Mouse (Mus musculus): ENCODE results near the gene Alg14. TPM values are rescaled to one million over a fixed set of nuclear protein-coding genes. Genes with fewer than 3 reads are reported as not detected.

Gene Alg14
- total RNA-seq, 2 experiments from 2014 or later = 11.9 to 13.4 TPM

DNA sequence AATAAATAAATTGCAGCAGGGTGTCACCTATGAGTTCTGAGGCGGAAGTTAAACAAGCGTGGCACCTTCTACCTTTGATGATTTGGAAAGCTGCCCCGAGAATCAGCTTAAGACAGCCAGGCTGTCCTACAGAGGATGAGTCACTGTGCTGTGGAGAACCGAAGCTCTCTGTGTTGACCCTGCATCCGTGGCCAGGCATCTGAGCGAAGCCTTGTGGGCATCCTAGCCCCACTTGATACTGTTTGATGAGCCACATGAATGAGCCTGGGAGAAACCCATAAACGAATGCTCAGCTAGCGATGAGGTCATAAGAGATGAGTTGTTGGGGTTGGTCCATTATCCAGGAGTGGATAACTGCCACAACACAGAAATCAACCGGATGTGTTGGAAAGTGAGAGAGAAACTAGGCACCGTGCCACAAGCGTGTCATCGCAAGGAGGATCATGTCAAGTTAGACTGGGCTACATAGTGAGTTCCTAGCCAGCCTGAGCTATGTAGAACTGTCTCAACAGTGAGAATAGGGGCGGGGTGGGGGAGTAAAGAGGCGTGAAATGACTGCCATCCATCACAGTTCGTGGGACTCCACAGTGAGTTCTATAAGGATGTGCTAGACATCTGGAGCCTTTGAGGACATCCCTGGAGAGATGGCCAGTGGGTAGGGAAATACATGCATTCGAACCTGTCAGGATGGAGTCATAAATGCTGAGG is 104.2 kb downstream of the Alg14 start:
- intact Hi-C loops (cut with DNase I) = no loop called here
- DNase-seq = peak in 1 of 2 experiments; percentile 22

DNA sequence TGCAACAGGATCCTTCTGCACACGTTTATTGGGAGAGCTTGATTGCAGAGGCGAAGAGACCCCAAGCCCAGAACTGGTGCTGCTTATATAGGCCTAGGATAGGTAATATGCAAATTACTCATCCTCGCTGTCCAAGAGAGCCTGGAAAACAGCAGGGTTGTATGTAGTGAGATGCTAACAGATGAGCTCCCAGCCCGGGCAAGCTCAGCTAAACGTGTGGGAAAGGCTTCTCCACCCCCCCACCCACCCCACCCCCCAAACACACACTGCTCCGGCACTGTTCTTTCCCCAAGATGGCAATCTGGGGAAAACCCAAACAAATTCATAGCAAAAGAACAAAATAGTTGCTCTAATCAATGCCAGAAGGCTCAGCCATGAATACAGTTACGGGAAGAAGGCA is 105.0 kb downstream of the Alg14 start:
- DNase-seq = no peak
- intact Hi-C loops (cut with DNase I) = no loop called here

GRCm38 (mm10) chr3:121397007-121397406 is 105.4 kb downstream of the Alg14 start:
- intact Hi-C loops (cut with DNase I) = no loop called here
- DNase-seq = no peak

DNA sequence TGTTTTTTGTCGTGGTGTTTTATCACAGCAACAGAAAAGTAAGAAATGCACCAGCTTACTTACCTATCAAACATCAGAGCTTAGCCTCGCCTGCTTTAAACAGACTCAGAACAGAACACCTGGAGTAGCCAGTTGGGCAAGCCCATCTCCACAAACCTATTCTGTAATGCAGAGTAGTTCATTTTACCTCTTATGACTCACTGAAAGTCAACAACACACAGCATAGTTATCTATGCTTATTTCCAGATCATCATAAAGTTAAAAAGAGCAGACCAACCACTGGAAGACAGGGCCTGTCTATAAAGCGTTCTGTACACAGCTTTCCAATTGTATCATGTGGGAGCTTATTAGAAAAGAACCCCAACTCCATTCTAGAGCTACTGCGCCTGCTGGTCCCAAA is 109.8 kb downstream of the Alg14 start:
- no peak for DNase-seq
- intact Hi-C loops (cut with DNase I) = no loop called here

DNA sequence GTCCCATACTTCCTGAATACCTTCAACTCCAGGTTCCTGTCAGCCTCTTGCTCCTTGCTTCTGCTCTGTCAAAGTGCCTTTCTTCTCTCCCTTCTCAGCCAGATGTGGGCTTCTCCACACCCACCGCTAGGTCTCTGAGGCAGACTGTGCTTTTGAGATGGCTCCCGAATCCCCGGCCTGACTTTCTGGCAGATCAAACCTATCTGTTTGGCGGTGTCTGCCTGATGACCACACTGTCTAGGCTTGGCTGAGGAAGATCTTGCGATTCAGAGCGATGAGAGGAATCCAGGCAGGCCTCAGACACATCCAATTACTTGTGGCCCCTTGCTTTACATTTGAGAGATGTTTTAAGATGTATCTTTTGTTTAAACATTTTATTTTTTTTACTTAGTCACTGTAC is 110.5 kb downstream of the Alg14 start:
- intact Hi-C loops (cut with DNase I) = no loop called here
- no peak for DNase-seq

DNA sequence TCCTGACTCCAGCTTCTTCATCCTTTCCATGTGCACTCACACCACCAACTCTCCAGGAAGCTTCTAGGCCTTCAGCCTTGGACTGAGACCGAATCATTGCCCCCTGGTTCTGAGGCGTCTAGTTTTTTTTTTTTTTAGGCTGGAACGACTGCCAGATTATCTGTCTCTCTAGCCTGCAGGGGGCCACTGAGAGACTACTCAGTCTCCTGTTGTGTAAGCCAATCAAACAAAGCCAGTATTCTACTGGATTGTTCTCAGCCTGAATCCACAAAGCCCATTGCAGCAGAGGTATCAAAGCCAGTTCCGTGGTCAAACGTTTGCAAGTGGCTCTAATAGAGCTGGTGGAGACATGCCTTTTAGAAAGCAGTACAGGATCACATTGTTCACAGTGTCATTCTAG is 111.9 kb downstream of the Alg14 start:
- intact Hi-C loops (cut with DNase I) = no loop called here
- DNase-seq = no peak

GRCm38 (mm10) chr3:121405101-121405500 is 113.5 kb downstream of the Alg14 start:
- DNase-seq = no peak
- intact Hi-C loops (cut with DNase I) = no loop called here

DNA sequence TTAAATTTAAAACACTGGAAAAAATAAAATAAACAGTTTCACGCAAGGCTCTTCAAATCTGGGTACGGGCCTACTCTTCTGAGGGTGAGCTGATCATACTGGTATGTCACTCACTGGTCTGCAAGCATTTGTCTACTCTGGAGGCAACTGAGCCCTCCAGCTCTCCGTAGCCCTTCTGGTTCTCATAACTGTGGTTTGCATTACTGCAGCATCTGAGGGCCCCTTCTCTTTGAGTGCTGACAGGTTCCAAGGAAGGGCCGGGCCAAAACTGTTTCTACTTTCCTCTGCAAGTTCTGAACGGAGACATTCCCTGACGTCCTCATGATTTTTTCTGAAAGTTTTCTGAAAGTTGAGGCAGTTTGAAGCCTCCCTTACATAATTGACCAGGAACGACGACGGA is 115.8 kb downstream of the Alg14 start:
- DNase-seq = no peak
- intact Hi-C loops (cut with DNase I) = no loop called here

DNA sequence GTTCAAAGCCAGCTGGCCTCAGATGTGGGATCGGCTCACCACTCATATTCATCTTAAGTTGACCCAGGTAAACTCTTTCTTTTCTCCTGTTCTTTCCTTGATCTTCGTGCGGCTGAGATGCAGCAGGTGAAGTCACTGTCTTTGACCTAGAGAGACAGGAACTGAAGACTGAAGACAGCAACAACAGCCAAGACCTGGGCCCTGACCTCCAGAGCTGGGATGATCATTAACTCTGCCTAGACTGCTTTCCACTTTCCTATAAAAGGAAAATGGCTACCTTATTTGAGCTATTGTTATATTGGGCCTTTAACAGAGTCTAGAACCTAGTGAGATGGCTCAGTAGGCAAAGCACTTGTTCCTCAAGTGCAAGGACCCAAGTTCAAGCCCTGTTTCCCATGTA is 116.8 kb downstream of the Alg14 start:
- DNase-seq = no peak
- intact Hi-C loops (cut with DNase I) = no loop called here

DNA sequence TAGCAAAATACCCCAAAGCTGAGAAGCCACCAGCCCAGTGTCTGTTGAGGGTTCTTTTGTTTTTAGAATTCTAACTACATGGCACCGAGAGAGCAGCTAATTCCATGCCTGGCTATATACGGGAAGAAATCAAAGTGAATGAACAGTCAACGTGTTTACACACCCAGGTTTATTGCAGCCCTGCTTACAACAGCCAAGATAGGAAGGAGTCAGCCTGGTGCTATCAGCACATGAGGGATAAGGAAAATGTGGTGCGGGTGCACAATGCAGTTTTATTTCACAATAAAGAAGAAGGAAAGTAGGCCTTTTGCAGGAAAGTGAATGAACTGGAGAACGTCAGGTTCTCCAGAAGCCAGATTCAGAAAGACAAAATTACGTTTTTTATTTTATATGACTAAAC is 119.9 kb downstream of the Alg14 start:
- intact Hi-C loops (cut with DNase I) = no loop called here
- DNase-seq = no peak

Other genes starting within 250 kb of the Alg14 start
- 1 to 10 TPM; 2.0 to 2.7 TPM for gene Rwdd3, start 120.1 kb upstream of the Alg14 start, total RNA-seq (2021)
- gene Tmem56, start 8.7 kb upstream of the Alg14 start, total RNA-seq (2021) = 1 to 10 TPM in 1 of 2 experiments, under 1 TPM in 1; 0.92 to 1.4 TPM
- 10 to 100 TPM; 42.1 to 43.8 TPM for gene Cnn3, start 134.7 kb downstream of the Alg14 start, total RNA-seq (2021)
- gene Slc44a3, start 240.6 kb downstream of the Alg14 start, total RNA-seq (2021) = under 1 TPM in 1 of 2 experiments, not detected in 1; 0.22 TPM

Measured in heart, postnatal 36 days (tissue).